Mouse (Mus musculus): ENCODE measurements at regions not wholly inside any gene's neighbourhood (a gene's known extent, or its start where the extent isn't known, plus 50 kb on each side); places are given as distances from the start of the nearest gene placed in this dataset.
"Not testable (repeated sequence)": the region's sequence is repeated elsewhere in the genome, so short reads cannot be mapped to it uniquely, and the experiment has no call there.

- DNase-seq, result no peak
Measured at GRCm38 (mm10) chr1:146955688-146956214, 461.2 kb downstream of the Brinp3 start.

- no peak for DNase-seq
Measured at GRCm38 (mm10) chr1:146956347-146956746, 461.8 kb downstream of the Brinp3 start.

GRCm38 (mm10) chr1:146960448-146960847 is 465.9 kb downstream of the Brinp3 start:
- no peak for DNase-seq

- DNase-seq, result no peak
Measured at GRCm38 (mm10) chr1:146967534-146967933, 473.0 kb downstream of the Brinp3 start.

GRCm38 (mm10) chr1:146967993-146968392 is 473.4 kb downstream of the Brinp3 start:
- no peak for DNase-seq

GRCm38 (mm10) chr1:146983433-146984186 is 489.1 kb downstream of the Brinp3 start:
- no peak for DNase-seq

GRCm38 (mm10) chr1:147000018-147000417 is 505.5 kb downstream of the Brinp3 start:
- no peak for DNase-seq

GRCm38 (mm10) chr1:147047714-147048113 is 553.2 kb downstream of the Brinp3 start:
- DNase-seq, result no peak

- no peak for DNase-seq
Measured at GRCm38 (mm10) chr1:147058504-147058903, 563.9 kb downstream of the Brinp3 start.

- DNase-seq, result no peak
Measured at GRCm38 (mm10) chr1:147074166-147074565, 579.6 kb downstream of the Brinp3 start.

GRCm38 (mm10) chr1:147084129-147084799 is 589.7 kb downstream of the Brinp3 start:
- no peak for DNase-seq

GRCm38 (mm10) chr1:147125541-147125940 is 631.0 kb downstream of the Brinp3 start:
- no peak for DNase-seq

GRCm38 (mm10) chr1:147138176-147138575 is 643.6 kb downstream of the Brinp3 start:
- no peak for DNase-seq

GRCm38 (mm10) chr1:147175350-147175749 is 680.8 kb downstream of the Brinp3 start:
- no peak for DNase-seq

GRCm38 (mm10) chr1:147186799-147187198 is 692.2 kb downstream of the Brinp3 start:
- DNase-seq, result no peak

GRCm38 (mm10) chr1:147187251-147188025 is 692.9 kb downstream of the Brinp3 start:
- DNase-seq, result no peak

GRCm38 (mm10) chr1:147199959-147200358 is 705.4 kb downstream of the Brinp3 start:
- DNase-seq, result not testable (repeated sequence)

GRCm38 (mm10) chr1:147214890-147215289 is 720.3 kb downstream of the Brinp3 start:
- DNase-seq, result not testable (repeated sequence)

GRCm38 (mm10) chr1:147217965-147218364 is 723.4 kb downstream of the Brinp3 start:
- no peak for DNase-seq

- no peak for DNase-seq
Measured at GRCm38 (mm10) chr1:147219438-147219837, 724.9 kb downstream of the Brinp3 start.

- no peak for DNase-seq
Measured at GRCm38 (mm10) chr1:147223232-147223925, 728.8 kb downstream of the Brinp3 start.

- DNase-seq, result no peak
Measured at GRCm38 (mm10) chr1:147237565-147237964, 743.0 kb downstream of the Brinp3 start.

- no peak for DNase-seq
Measured at GRCm38 (mm10) chr1:147239108-147239507, 744.5 kb downstream of the Brinp3 start.
